Mouse (Mus musculus) heart, embryonic 14.5 days (tissue): ENCODE results near the gene S1pr2. TPM values are rescaled to one million over a fixed set of nuclear protein-coding genes. Genes with fewer than 3 reads are reported as not detected.
"Not testable (repeated sequence)": the region's sequence is repeated elsewhere in the genome, so short reads cannot be mapped to it uniquely, and the experiment has no call there.

ENCODE experiments used
- ATAC-seq: fragments of 200-750 bp; cut with Nextera tagmentation; 2 replicates; pipeline ENCODE4 v1.8.0; 2017; ENCODE audit warnings: low read depth, moderate TSS enrichment; ENCODE audit not compliant: insufficient number of reproducible peaks, insufficient read depth, low FRiP score
- H3K27ac ChIP-seq, 2 experiments: fragments of 200-500 bp in 1 of 2; fragments of 300-500 bp in 1 of 2; sonication (generic) in 1 of 2; replicated peaks in 1 of 2; 2 replicates each; pipeline ENCODE4 v1.5.1; 2012 to 2014; ENCODE audit warnings: low read depth in 2 of 2, low read length in 2 of 2, control low read depth in 1 of 2, mild to moderate bottlenecking in 1 of 2, mixed read lengths in 1 of 2; ENCODE audit not compliant: control insufficient read depth in 1 of 2, insufficient read depth in 1 of 2
- H3K27me3 ChIP-seq: fragments of 300-500 bp; sonication (generic); 2 replicates; pipeline ENCODE4 v1.6.1; 2014; ENCODE audit warnings: mild to moderate bottlenecking, low read length, control low read depth; ENCODE audit not compliant: control insufficient read depth, insufficient read depth
- H3K36me3 ChIP-seq: fragments of 300-500 bp; sonication (generic); 2 replicates; pipeline ENCODE4 v1.6.1; 2014; ENCODE audit warnings: mild to moderate bottlenecking, control low read depth, low read length, mixed read lengths; ENCODE audit not compliant: control insufficient read depth, insufficient read depth
- H3K4me1 ChIP-seq, 2 experiments: fragments of 200-500 bp in 1 of 2; fragments of 300-500 bp in 1 of 2; sonication (generic) in 1 of 2; 2 replicates each; pipeline ENCODE4 v1.6.1; 2012 to 2014; ENCODE audit warnings: low read length in 2 of 2, control low read depth in 1 of 2, mixed read lengths in 1 of 2; ENCODE audit not compliant: control insufficient read depth in 2 of 2, insufficient read depth in 2 of 2
- H3K4me2 ChIP-seq: fragments of 300-500 bp; sonication (generic); 2 replicates; pipeline ENCODE4 v1.6.1; 2014; ENCODE audit warnings: mild to moderate bottlenecking, low read length
- H3K4me3 ChIP-seq, 2 experiments: fragments of 200-500 bp in 1 of 2; fragments of 300-500 bp in 1 of 2; sonication (generic) in 1 of 2; 2 replicates each; pipeline ENCODE4 v1.5.1; 2012 to 2014; ENCODE audit warnings: low read length in 2 of 2, mild to moderate bottlenecking in 2 of 2, control low read depth in 1 of 2, low read depth in 1 of 2, moderate library complexity in 1 of 2; ENCODE audit not compliant: control insufficient read depth in 1 of 2, insufficient read depth in 1 of 2
- H3K9ac ChIP-seq: fragments of 300-500 bp; sonication (generic); 2 replicates; pipeline ENCODE4 v1.6.1; 2014; ENCODE audit warnings: mild to moderate bottlenecking, low read length
- H3K9me3 ChIP-seq: fragments of 300-500 bp; sonication (generic); 2 replicates; pipeline ENCODE4 v1.6.1; 2016; ENCODE audit warnings: low read length, control low read depth; ENCODE audit not compliant: control insufficient read depth
- WGBS: fragments of 180-500 bp; shearing (Covaris S2); extraction: QIAGEN DNeasy Blood & Tissue Kit; methylation state at CpG from one replicate; pipeline ENCODE4 v1.1.7; 2014; 5-methylcytosine and 5-hydroxymethylcytosine counted together
- polyA plus RNA-seq: library from polyadenylated mRNA; unstranded; fragments of >200 nt; fragmentation: Nextera tagmentation; extraction: Ambion mirVana; gene quantifications from 2 replicates; pipeline ENCODE4 v1.2.1, GENCODE M21; 2014

The S1pr2 gene
- polyA plus RNA-seq, 1 experiment from 2014 or later: 21.5 TPM

- peak overlapping the region; percentile 72 for H3K4me2 ChIP-seq
- peaks cover 44% of the 10 kb centered on the region for H3K27me3 ChIP-seq
- H3K4me3 ChIP-seq: peak overlapping the region; percentile 42 to 57
- no peak for ATAC-seq
- no peaks in the 10 kb centered on the region for H3K9me3 ChIP-seq
- H3K27ac ChIP-seq: no peak overlapping the region
- no peaks in the 10 kb centered on the region; the same call in 1 of the 2 replicates for H3K36me3 ChIP-seq
- H3K9ac ChIP-seq: peak overlapping the region; percentile 64; the same call in 1 of the 2 replicates
- WGBS: 3% methylated on average over 17 of the region's 17 CpGs
- H3K4me1 ChIP-seq: peaks cover 10 to 15% of the 10 kb centered on the region in 2 experiments; a peak in 3 of 4 replicates
These were observed 40.0 kb upstream of the S1pr2 start for GRCm38 (mm10) chr9:21016331-21017176.

- no peaks in the 10 kb centered on the region for H3K9me3 ChIP-seq
- peak within 1 kb of the TSS; percentile 72 for H3K4me2 ChIP-seq
- H3K27me3 ChIP-seq: peaks cover 44% of the 10 kb centered on the region
- peaks cover 10 to 15% of the 10 kb centered on the region in 2 experiments; a peak in 3 of 4 replicates for H3K4me1 ChIP-seq
- peak; percentile 18 for ATAC-seq
- peak within 1 kb of the TSS; percentile 42 to 57 for H3K4me3 ChIP-seq
- peak within 1 kb of the TSS; percentile 36 to 64; a peak in 3 of 4 replicates for H3K27ac ChIP-seq
- H3K9ac ChIP-seq: peak within 1 kb of the TSS; percentile 64
- H3K36me3 ChIP-seq: no peaks in the 10 kb centered on the region; the same call in 1 of the 2 replicates
- 1% methylated on average over 30 of the region's 30 CpGs for WGBS
These were observed 39.1 kb upstream of the S1pr2 start, which contains the start of gene Icam1 for GRCm38 (mm10) chr9:21015571-21016130. Gene Icam1 (plus strand): TSS chr9:21015985.

- Histone ChIP-seq H3K36me3 (no peaks in the 10 kb centered on the region), H3K27ac (peak overlapping the region; percentile 36 to 64; a peak in 3 of 4 replicates), H3K4me3 (peak overlapping the region; percentile 42 to 57), H3K4me1 (peaks cover 10 to 15% of the 10 kb centered on the region in 2 experiments; a peak in 3 of 4 replicates), H3K9ac (peak overlapping the region; percentile 64), H3K27me3 (peaks cover 44% of the 10 kb centered on the region), H3K4me2 (peak overlapping the region; percentile 72), H3K9me3 (no peaks in the 10 kb centered on the region)
- ATAC-seq: peak; percentile 46; the same call in 1 of the 2 replicates
- 6% methylated on average over 29 of the region's 29 CpGs for WGBS
These were observed 38.4 kb upstream of the S1pr2 start for GRCm38 (mm10) chr9:21014691-21015570.

GRCm38 (mm10) chr9:21012368-21012767, 35.8 kb upstream of the S1pr2 start:
- WGBS: 11% methylated on average over 1 of the region's 1 CpGs
- peak overlapping the region; percentile 55 to 69 for H3K27ac ChIP-seq
- H3K4me2 ChIP-seq: no peak overlapping the region
- H3K4me3 ChIP-seq: no peak overlapping the region
- no peaks in the 10 kb centered on the region for H3K9me3 ChIP-seq
- no peak for ATAC-seq
- peaks cover 10 to 15% of the 10 kb centered on the region in 2 experiments; a peak in 3 of 4 replicates for H3K4me1 ChIP-seq
- H3K27me3 ChIP-seq: peaks cover 33% of the 10 kb centered on the region
- peaks cover 17% of the 10 kb centered on the region for H3K36me3 ChIP-seq
- H3K9ac ChIP-seq: no peak overlapping the region

GRCm38 (mm10) chr9:21011846-21012312, 35.3 kb upstream of the S1pr2 start:
- 0 out of 2 replicates have a peak, but pooled peaks have one; percentile 14 for ATAC-seq
- peak overlapping the region; percentile 55 to 69 for H3K27ac ChIP-seq

GRCm38 (mm10) chr9:21010939-21011541, 34.5 kb upstream of the S1pr2 start:
- H3K27ac ChIP-seq, H3K9me3 ChIP-seq, H3K9ac ChIP-seq, H3K4me2 ChIP-seq, ATAC-seq, H3K4me3 ChIP-seq: not testable (repeated sequence)
- H3K4me1 ChIP-seq: peaks cover 10 to 14% of the 10 kb centered on the region in 2 experiments; a peak in 3 of 4 replicates
- peaks cover 31% of the 10 kb centered on the region for H3K36me3 ChIP-seq
- WGBS: 64% methylated on average over 9 of the region's 9 CpGs
- H3K27me3 ChIP-seq: peaks cover 21% of the 10 kb centered on the region; the same call in 1 of the 2 replicates

More at GRCm38 (mm10) chr9:21011846-21012312, 35.3 kb upstream of the S1pr2 start:
- no peak overlapping the region for H3K4me2 ChIP-seq
- no peak overlapping the region for H3K4me3 ChIP-seq
- no peaks in the 10 kb centered on the region for H3K9me3 ChIP-seq
- 44% methylated on average over 5 of the region's 5 CpGs for WGBS
- peaks cover 28% of the 10 kb centered on the region; the same call in 1 of the 2 replicates for H3K27me3 ChIP-seq
- H3K4me1 ChIP-seq: peaks cover 10 to 15% of the 10 kb centered on the region in 2 experiments; a peak in 3 of 4 replicates
- H3K9ac ChIP-seq: no peak overlapping the region
- peaks cover 22% of the 10 kb centered on the region for H3K36me3 ChIP-seq
